Mouse (Mus musculus): Measurements from ENCODE around the gene 1700012A03Rik. TPM values are rescaled to one million over a fixed set of nuclear protein-coding genes. Genes with fewer than 3 reads are reported as not detected.

1700012A03Rik gene
- not detected in 2 replicates for polyA plus RNA-seq (2012; rRNA removed)

- no peak for DNase-seq (ENCODE audit: low read depth, low spot score)
- 68% methylated on average over 3 of the region's 3 CpGs for WGBS
These were observed at the start of gene 1700012A03Rik for GRCm38 (mm10) chr6:32049951-32050345. 1700012A03Rik (plus strand) TSS chr6:32050246.

GRCm38 (mm10) chr6:32004228-32004627, 45.8 kb upstream of the 1700012A03Rik start:
- WGBS: 87% methylated on average over 10 of the region's 10 CpGs
- DNase-seq (ENCODE audit: low read depth, low spot score): no peak

GRCm38 (mm10) chr6:32005914-32006313, 44.1 kb upstream of the 1700012A03Rik start:
- 45% methylated on average over 2 of the region's 2 CpGs for WGBS
- DNase-seq (ENCODE audit: low read depth, low spot score): no peak

GRCm38 (mm10) chr6:32006382-32006781, 43.7 kb upstream of the 1700012A03Rik start:
- DNase-seq (ENCODE audit: low read depth, low spot score): no peak
- WGBS: 70% methylated on average over 6 of the region's 6 CpGs

- no peak for DNase-seq (ENCODE audit: low read depth, low spot score)
- 85% methylated on average over 3 of the region's 3 CpGs for WGBS
These were observed 42.7 kb upstream of the 1700012A03Rik start for GRCm38 (mm10) chr6:32007336-32007735.

GRCm38 (mm10) chr6:32016841-32017240, 33.2 kb upstream of the 1700012A03Rik start:
- no peak for DNase-seq (ENCODE audit: low read depth, low spot score)
- WGBS: 64% methylated on average over 7 of the region's 7 CpGs

GRCm38 (mm10) chr6:32017406-32018104, 32.5 kb upstream of the 1700012A03Rik start:
- DNase-seq (ENCODE audit: low read depth, low spot score): no peak
- 70% methylated on average over 14 of the region's 14 CpGs for WGBS

GRCm38 (mm10) chr6:32018105-32018446, 32.0 kb upstream of the 1700012A03Rik start:
- 62% methylated on average over 5 of the region's 5 CpGs for WGBS
- no peak for DNase-seq (ENCODE audit: low read depth, low spot score)

- no peak for DNase-seq (ENCODE audit: low read depth, low spot score)
- WGBS: 75% methylated on average over 10 of the region's 10 CpGs
These were observed 28.1 kb upstream of the 1700012A03Rik start for GRCm38 (mm10) chr6:32021853-32022536.

- WGBS: 80% methylated on average over 1 of the region's 1 CpGs
- DNase-seq (ENCODE audit: low read depth, low spot score): no peak
These were observed 27.5 kb upstream of the 1700012A03Rik start for GRCm38 (mm10) chr6:32022537-32022869.

GRCm38 (mm10) chr6:32028228-32029009, 21.6 kb upstream of the 1700012A03Rik start:
- DNase-seq (ENCODE audit: low read depth, low spot score): no peak
- 79% methylated on average over 3 of the region's 3 CpGs for WGBS

GRCm38 (mm10) chr6:32034226-32034625, 15.8 kb upstream of the 1700012A03Rik start:
- 66% methylated on average over 2 of the region's 2 CpGs for WGBS
- DNase-seq (ENCODE audit: low read depth, low spot score): no peak

GRCm38 (mm10) chr6:32045344-32045743, 4.7 kb upstream of the 1700012A03Rik start:
- no peak for DNase-seq (ENCODE audit: low read depth, low spot score)

GRCm38 (mm10) chr6:32049256-32049950, 643 bp upstream of the 1700012A03Rik start:
- DNase-seq (ENCODE audit: low read depth, low spot score): no peak
- WGBS: 64% methylated on average over 4 of the region's 4 CpGs

GRCm38 (mm10) chr6:32052135-32052915, 2.3 kb downstream of the 1700012A03Rik start:
- DNase-seq (ENCODE audit: low read depth, low spot score): no peak

GRCm38 (mm10) chr6:32056525-32056924, 6.5 kb downstream of the 1700012A03Rik start:
- 53% methylated on average over 2 of the region's 2 CpGs for WGBS
- no peak for DNase-seq (ENCODE audit: low read depth, low spot score)

More at GRCm38 (mm10) chr6:32052135-32052915, 2.3 kb downstream of the 1700012A03Rik start:
- WGBS: 77% methylated on average over 6 of the region's 6 CpGs

- WGBS: 85% methylated on average over 2 of the region's 2 CpGs
- no peak for DNase-seq (ENCODE audit: low read depth, low spot score)
These were observed 8.5 kb downstream of the 1700012A03Rik start for GRCm38 (mm10) chr6:32058571-32058970.

GRCm38 (mm10) chr6:32060641-32061040, 10.6 kb downstream of the 1700012A03Rik start:
- 81% methylated on average over 2 of the region's 2 CpGs for WGBS
- no peak for DNase-seq (ENCODE audit: low read depth, low spot score)

- no peak for DNase-seq (ENCODE audit: low read depth, low spot score)
- WGBS: 69% methylated on average over 9 of the region's 9 CpGs
These were observed 11.2 kb downstream of the 1700012A03Rik start for GRCm38 (mm10) chr6:32061266-32061665.
